Mouse (Mus musculus): ENCODE results near the gene Gm16253.

- no peak for TF ChIP-seq POLR2A (IDR thresholded peaks at IDR 0.05; ENCODE audit: control insufficient read depth in 1 of 2, insufficient read depth in 1 of 2, low read depth in 1 of 2, low read length in 2 of 2, poor library complexity in 1 of 2)
- no peak for TF ChIP-seq USF1 (IDR thresholded peaks at IDR 0.05; ENCODE audit: low read depth, low read length)
- no peak for TF ChIP-seq CTCF (IDR thresholded peaks at IDR 0.05 in 2 of 3, conservative IDR thresholded peaks at IDR 0.05 in 1 of 3; ENCODE audit: control insufficient read depth in 1 of 3, insufficient read depth in 1 of 3, low read depth in 2 of 3, low read length in 3 of 3, poor library complexity in 1 of 3, severe bottlenecking in 1 of 3)
- no peak for TF ChIP-seq ELF1 (IDR thresholded peaks at IDR 0.05; ENCODE audit: low read depth, low read length)
These were observed 20.1 kb downstream of the Gm16253 start for GRCm38 (mm10) chr3:96596855-96597254.

All from MEL (cell line).